Mouse (Mus musculus) mouse embryonic stem cell (cell line): ENCODE measurements around the gene Olfr66.

Experiments used
- in situ Hi-C, 2 experiments: fragments of 300-500 bp; cut with MboI; formaldehyde crosslinking; loops; 1 replicate in 1 of 2; 3 replicates in 1 of 2; pipeline ENCODE4 v1.14.3; 2019 to 2020; ENCODE audit warnings: low sequenced_read_pairs in 2 of 2, low pct_unique_long_range_greater_than_20kb in 1 of 2, mixed read lengths in 1 of 2; ENCODE audit not compliant: unreplicated experiment in 1 of 2

Olfr66 gene

DNA sequence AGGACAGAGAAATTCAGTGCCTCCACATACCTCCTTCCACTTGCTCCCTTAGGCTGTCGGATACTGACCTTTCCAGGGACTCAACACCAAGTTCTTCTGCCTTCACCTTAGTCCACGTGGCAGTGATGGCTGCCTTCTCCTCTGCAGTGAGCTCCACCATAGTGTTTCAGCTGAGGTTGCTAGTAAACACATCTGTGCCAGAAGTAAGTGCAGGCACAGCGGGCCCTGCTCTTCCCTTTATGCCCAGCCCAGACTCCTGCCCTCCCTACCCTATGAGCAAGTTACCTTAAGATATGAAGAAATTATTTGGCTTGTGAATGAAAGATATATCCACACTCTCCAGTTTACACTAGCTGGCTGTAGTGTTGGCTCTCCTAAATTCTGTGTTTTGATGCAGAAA is 45.8 kb downstream of the Olfr66 start, which contains the start of gene Hbb-bh2:
Hbb-bh2 (minus strand) TSS at position 253 of the 400 bp plus-strand sequence.
- in situ Hi-C loops, result no loop called here
